Mouse (Mus musculus): Measurements from ENCODE around the gene Alkal2.

- TF ChIP-seq EP300 (optimal IDR thresholded peaks at IDR 0.05) = no peak
- TF ChIP-seq CTCF (IDR thresholded peaks at IDR 0.05; ENCODE audit: low read depth) = peak; percentile 95
These were observed 5.9 kb downstream of the Alkal2 start for GRCm38 (mm10) chr12:30890067-30890466.

All from stomach, postnatal 0 days (tissue).